Mouse (Mus musculus): ENCODE results near the gene Pdzd8. TPM values are rescaled to one million over a fixed set of nuclear protein-coding genes. Genes with fewer than 3 reads are reported as not detected.

Pdzd8 gene
- polyA plus RNA-seq, 1 experiment from 2014 or later, result 19.8 TPM

DNA sequence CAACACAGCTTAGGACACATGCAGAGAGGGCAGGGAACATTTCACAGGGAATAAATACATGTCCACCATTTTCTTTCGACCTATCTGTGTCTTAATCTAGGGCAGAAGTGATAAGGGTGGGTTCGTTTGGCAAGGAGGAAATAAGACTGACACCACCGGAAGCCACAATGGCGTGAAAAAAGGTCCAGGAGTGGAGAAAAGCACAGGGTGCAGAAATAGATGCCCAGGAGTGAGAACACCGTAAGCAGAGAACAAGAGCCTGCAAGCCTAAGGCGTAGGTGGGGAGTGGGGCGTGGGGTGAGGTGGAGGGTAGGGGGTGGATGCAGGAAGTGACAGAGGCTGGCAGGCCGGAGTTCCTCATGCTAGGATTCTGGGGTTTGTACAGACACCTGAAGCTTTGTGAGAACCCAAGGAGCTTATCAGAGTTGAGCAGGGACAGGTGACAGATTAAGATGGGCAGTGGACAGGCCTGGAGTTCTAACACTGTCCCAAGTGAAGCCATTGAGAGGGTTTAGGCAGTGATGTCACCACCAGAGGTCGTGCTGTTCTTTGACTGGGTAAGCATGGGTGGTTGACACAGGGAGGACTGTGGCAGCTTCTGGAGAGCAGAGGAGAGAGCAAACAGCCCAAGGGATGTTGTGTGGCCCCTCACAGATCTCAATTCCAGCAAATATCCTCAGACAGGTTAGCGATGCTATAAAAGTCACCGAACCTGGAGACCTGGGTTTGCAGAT lies 96.9 kb downstream of the Pdzd8 start:
- ATAC-seq (ENCODE audit: low read depth), result no peak
- no peaks in the 10 kb centered on the region for H3K9me3 ChIP-seq (ENCODE audit: control insufficient read depth, low read length)
- no peak overlapping the region for H3K27ac ChIP-seq (ENCODE audit: low read depth, low read length)
- H3K4me2 ChIP-seq (ENCODE audit: low read depth, low read length), result no peak overlapping the region
- no peaks in the 10 kb centered on the region for H3K27me3 ChIP-seq (ENCODE audit: control insufficient read depth, insufficient read depth, low read length)
- H3K4me3 ChIP-seq (ENCODE audit: low read depth, low read length), result no peak overlapping the region
- no peaks in the 10 kb centered on the region for H3K36me3 ChIP-seq (ENCODE audit: control insufficient read depth, insufficient read depth, low read length)
- no peak overlapping the region for H3K9ac ChIP-seq (replicated peaks; ENCODE audit: low read depth, low read length)
- no peaks in the 10 kb centered on the region for H3K4me1 ChIP-seq (ENCODE audit: control insufficient read depth, insufficient read depth, low read length)
- 82% methylated on average over 11 of the region's 11 CpGs for WGBS

DNA sequence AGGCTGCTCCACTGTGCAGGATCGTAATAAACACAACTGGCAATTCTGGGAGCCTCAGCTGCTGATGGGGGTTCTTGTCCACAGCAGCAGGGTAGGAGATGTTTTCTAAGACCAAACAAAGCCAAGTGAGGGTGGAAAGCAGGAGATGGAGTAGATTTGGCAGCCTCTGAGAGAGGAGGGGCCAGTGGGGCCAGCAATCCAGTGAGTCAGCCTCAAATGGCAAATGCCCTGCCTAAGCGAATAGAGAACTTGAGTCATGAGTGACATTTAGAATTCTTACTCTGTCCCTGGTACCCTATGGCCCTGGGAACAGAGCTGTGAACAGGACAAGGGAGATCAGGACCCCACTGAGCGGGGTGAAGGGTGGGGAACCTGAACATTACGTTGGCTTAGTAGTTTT lies 97.4 kb downstream of the Pdzd8 start:
- no peak overlapping the region for H3K27ac ChIP-seq (ENCODE audit: low read depth, low read length)
- H3K36me3 ChIP-seq (ENCODE audit: control insufficient read depth, insufficient read depth, low read length), result no peaks in the 10 kb centered on the region
- no peaks in the 10 kb centered on the region for H3K27me3 ChIP-seq (ENCODE audit: control insufficient read depth, insufficient read depth, low read length)
- ATAC-seq (ENCODE audit: low read depth), result no peak
- WGBS, result 83% methylated on average over 4 of the region's 4 CpGs
- H3K9me3 ChIP-seq (ENCODE audit: control insufficient read depth, low read length), result no peaks in the 10 kb centered on the region
- no peak overlapping the region for H3K9ac ChIP-seq (replicated peaks; ENCODE audit: low read depth, low read length)
- no peak overlapping the region for H3K4me2 ChIP-seq (ENCODE audit: low read depth, low read length)
- no peak overlapping the region for H3K4me3 ChIP-seq (ENCODE audit: low read depth, low read length)
- no peaks in the 10 kb centered on the region for H3K4me1 ChIP-seq (ENCODE audit: control insufficient read depth, insufficient read depth, low read length)

Other genes with a start within 250 kb of the Pdzd8 start
- gene Vax1, start 175.7 kb downstream of the Pdzd8 start, polyA plus RNA-seq (2014; fragmentation: Nextera tagmentation; extraction: Ambion mirVana), result not detected in 2 replicates
- gene Kcnk18, start 126.6 kb downstream of the Pdzd8 start, polyA plus RNA-seq (2014; fragmentation: Nextera tagmentation; extraction: Ambion mirVana), result 0.22 TPM in 1 of 2 replicates, not detected in the other
- 10.4 and 11.2 TPM in 2 replicates for gene Slc18a2, start 84.9 kb downstream of the Pdzd8 start, polyA plus RNA-seq (2014; fragmentation: Nextera tagmentation; extraction: Ambion mirVana)
- gene Rps12-ps3, start 23.5 kb downstream of the Pdzd8 start, polyA plus RNA-seq (2014; fragmentation: Nextera tagmentation; extraction: Ambion mirVana), result 5.0 and 10.5 TPM in 2 replicates
- gene Emx2, start 112.6 kb upstream of the Pdzd8 start, polyA plus RNA-seq (2014; fragmentation: Nextera tagmentation; extraction: Ambion mirVana), result not detected in 2 replicates

All from neural tube, embryonic 14.5 days (tissue).